ENCODE assay signal across 16 mouse cellular contexts in genomic region chrX:57120768-57121167, GRCm38 (mm10). TPM values are rescaled to one million over a fixed set of nuclear protein-coding genes. Genes with fewer than 3 reads are reported as not detected.
DNase-seq lines count a peak whose midpoint lies in the region; ATAC-seq lines count a peak whose summit lies in the region.
"Had no signal": no experiment of that assay in that cellular context is flagged by ENCODE, and none has a peak within 500 bp of the region (broad histone marks: within the 10 kb centered on the region; RNA-seq: fewer than 3 reads in every experiment).

No protein-coding gene starts in this region.

- no peak overlapping the region for H3K9ac ChIP-seq in forebrain, embryonic 16.5 days (replicated peaks; ENCODE audit: low read depth, low read length)
- H3K9ac ChIP-seq: embryonic facial prominence, embryonic 13.5 days; liver, embryonic 12.5 days had no signal

- no peak overlapping the region for H3K4me2 ChIP-seq in forebrain, embryonic 16.5 days (ENCODE audit: low read length)
- H3K4me2 ChIP-seq: embryonic facial prominence, embryonic 13.5 days; liver, embryonic 12.5 days had no signal

- no peak overlapping the region for H3K27ac ChIP-seq in forebrain, embryonic 16.5 days (ENCODE audit: low read length)
- H3K27ac ChIP-seq: embryonic facial prominence, embryonic 13.5 days; liver, embryonic 12.5 days had no signal

- ATAC-seq in megakaryocyte, adult 5-6 weeks (ENCODE audit: poor library complexity, severe bottlenecking), result no peak
- no peak for ATAC-seq in forebrain, embryonic 16.5 days
- ATAC-seq: liver, embryonic 12.5 days had no signal

- no peaks in the 10 kb centered on the region for H3K4me1 ChIP-seq in forebrain, embryonic 16.5 days (replicated peaks; ENCODE audit: control insufficient read depth, insufficient read depth, low read length)
- H3K4me1 ChIP-seq: embryonic facial prominence, embryonic 13.5 days; liver, embryonic 12.5 days; megakaryocyte, embryonic 14.5 days had no signal

- H3K27me3 ChIP-seq in forebrain, embryonic 16.5 days (replicated peaks; ENCODE audit: control insufficient read depth, insufficient read depth, low read length), result no peaks in the 10 kb centered on the region
- H3K27me3 ChIP-seq: embryonic facial prominence, embryonic 13.5 days; liver, embryonic 12.5 days had no signal

- no peaks in the 10 kb centered on the region for H3K9me3 ChIP-seq in forebrain, embryonic 16.5 days (ENCODE audit: control insufficient read depth, low read length)
- H3K9me3 ChIP-seq: embryonic facial prominence, embryonic 13.5 days; liver, embryonic 12.5 days; megakaryocyte, embryonic 14.5 days had no signal

- WGBS in forebrain, embryonic 16.5 days, result 77% methylated on average over 1 of the region's 1 CpGs

- H3K4me3 ChIP-seq in forebrain, embryonic 16.5 days (replicated peaks; ENCODE audit: low read length), result no peak overlapping the region
- H3K4me3 ChIP-seq: embryonic facial prominence, embryonic 13.5 days; liver, embryonic 12.5 days; megakaryocyte, embryonic 14.5 days; myocyte had no signal

- H3K36me3 ChIP-seq in forebrain, embryonic 16.5 days (ENCODE audit: control insufficient read depth, insufficient read depth), result no peaks in the 10 kb centered on the region
- H3K36me3 ChIP-seq: embryonic facial prominence, embryonic 13.5 days; liver, embryonic 12.5 days had no signal

- peak; percentile 9 for DNase-seq in adrenal gland, postnatal 14 days
- DNase-seq in adrenal gland, adult 18-20 months (ENCODE audit: low spot score in 2 of 2), result no peak
- peak; percentile 10 to 11 for DNase-seq in kidney, postnatal 4 days
- DNase-seq in kidney, adult 11 months, result no peak
- DNase-seq in thymus, postnatal 14 days, result peak; percentile 3
- DNase-seq in thymus, postnatal 36 days, result no peak
- DNase-seq: gastrocnemius, postnatal 36 days had no signal

RNA-seq across cellular contexts. Expression of gene Vgll1, which starts 32.9 kb away (rescaled TPM):
- not detected in 2 replicates for total RNA-seq in adrenal gland, postnatal 14 days (2021)
- total RNA-seq in adrenal gland, adult 18-20 months (2021), result not detected
- total RNA-seq in megakaryocyte, adult 5-6 weeks (2015), result not detected in 2 replicates
- not detected in 2 replicates for total RNA-seq in megakaryocyte, adult 5-6 weeks (2017)
- polyA plus RNA-seq in forebrain, embryonic 16.5 days (2015; fragmentation: Nextera tagmentation; extraction: Ambion mirVana), result not detected in 2 replicates
- total RNA-seq: gastrocnemius, postnatal 36 days; heart, postnatal 10 days; left cerebral cortex, adult 8-10 months had no signal
- polyA plus RNA-seq: kidney, embryonic 14.5 days; liver, embryonic 12.5 days; myocyte had no signal

Comparison
In these comparisons a context has a peak if more than half of its experiments do, and no peak if none do; other contexts are left out.
1. DNase-seq: peak in adrenal gland, postnatal 14 days (single experiment), kidney, postnatal 4 days (2 of 2) and thymus, postnatal 14 days (single experiment); none in adrenal gland, adult 18-20 months (0 of 2), kidney, adult 11 months (single experiment) and thymus, postnatal 36 days (0 of 2).